Mouse (Mus musculus): ENCODE data around the gene Ccdc146. TPM values are rescaled to one million over a fixed set of nuclear protein-coding genes. Genes with fewer than 3 reads are reported as not detected.
"Not testable (repeated sequence)": the region's sequence is repeated elsewhere in the genome, so short reads cannot be mapped to it uniquely, and the experiment has no call there.

Ccdc146 gene
- polyA plus RNA-seq, 1 experiment from 2014 or later = 0.13 TPM

- H3K4me1 ChIP-seq (ENCODE audit: control insufficient read depth, low read depth, low read length) = no peaks in the 10 kb centered on the region
- WGBS (ENCODE audit: insufficient replicate concordance) = 72% methylated on average over 8 of the region's 8 CpGs
- H3K4me2 ChIP-seq (ENCODE audit: low read depth, low read length) = no peak overlapping the region
- H3K4me3 ChIP-seq (ENCODE audit: low read depth, low read length) = no peak overlapping the region
- ATAC-seq (ENCODE audit: low read depth) = no peak
- H3K9ac ChIP-seq (ENCODE audit: low read depth, low read length) = no peak overlapping the region
- no peaks in the 10 kb centered on the region for H3K9me3 ChIP-seq (replicated peaks; ENCODE audit: control insufficient read depth, low read length)
- no peak overlapping the region for H3K27ac ChIP-seq (ENCODE audit: low read length)
- no peaks in the 10 kb centered on the region for H3K36me3 ChIP-seq (ENCODE audit: control insufficient read depth, insufficient read depth)
- no peaks in the 10 kb centered on the region for H3K27me3 ChIP-seq (ENCODE audit: control insufficient read depth, insufficient read depth, low read depth, low read length)
These were observed 133.9 kb downstream of the Ccdc146 start for GRCm38 (mm10) chr5:21290594-21290993.

DNA sequence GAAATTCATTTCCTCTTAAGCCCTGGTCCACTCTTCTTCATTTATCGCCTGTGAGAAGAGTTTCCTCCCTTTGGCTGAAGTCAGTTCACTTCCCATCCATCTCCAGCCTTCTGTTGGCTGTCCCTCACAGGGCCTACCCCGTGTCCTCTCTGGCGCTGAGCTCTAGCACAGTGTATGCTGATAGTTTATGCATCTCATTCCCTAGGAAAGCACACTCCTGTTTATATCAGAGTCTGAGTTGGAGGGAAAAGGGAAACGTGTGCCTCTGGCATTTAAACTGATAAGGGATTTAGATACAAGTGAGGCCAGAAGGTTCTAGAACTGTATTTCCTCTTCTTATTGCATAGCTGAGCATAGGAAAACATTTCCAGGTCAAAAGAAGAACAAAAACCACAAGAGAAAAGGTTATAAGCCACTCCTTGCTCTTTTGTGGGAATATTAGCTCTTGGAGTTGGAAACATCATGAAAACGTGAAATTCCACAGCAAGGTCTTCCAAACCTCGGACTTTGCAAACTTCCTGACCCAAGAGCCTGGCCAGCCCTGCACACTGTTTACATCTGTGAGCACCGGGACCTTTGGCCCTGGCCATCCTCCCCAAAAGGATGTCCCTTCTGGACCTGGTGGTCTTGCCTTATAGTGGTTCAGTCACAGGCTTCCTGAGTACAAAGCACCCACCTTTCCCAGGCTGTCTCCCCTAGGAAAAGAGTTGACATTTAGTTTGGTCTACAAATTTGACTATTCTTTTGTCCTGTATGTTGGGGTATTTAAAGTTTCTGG lies 135.6 kb downstream of the Ccdc146 start:
- Histone ChIP-seq H3K4me1 (ENCODE audit: control insufficient read depth, low read depth, low read length) (no peaks in the 10 kb centered on the region), H3K4me3 (ENCODE audit: low read depth, low read length) (no peak overlapping the region), H3K4me2 (ENCODE audit: low read depth, low read length) (no peak overlapping the region), H3K27me3 (ENCODE audit: control insufficient read depth, insufficient read depth, low read depth, low read length) (no peaks in the 10 kb centered on the region), H3K27ac (ENCODE audit: low read length) (no peak overlapping the region), H3K9me3 (replicated peaks; ENCODE audit: control insufficient read depth, low read length) (no peaks in the 10 kb centered on the region), H3K9ac (ENCODE audit: low read depth, low read length) (no peak overlapping the region), H3K36me3 (ENCODE audit: control insufficient read depth, insufficient read depth) (no peaks in the 10 kb centered on the region)
- ATAC-seq (ENCODE audit: low read depth) = peak; percentile 35; the same call in 1 of the 2 replicates
- 43% methylated on average over 7 of the region's 7 CpGs for WGBS (ENCODE audit: insufficient replicate concordance)

DNA sequence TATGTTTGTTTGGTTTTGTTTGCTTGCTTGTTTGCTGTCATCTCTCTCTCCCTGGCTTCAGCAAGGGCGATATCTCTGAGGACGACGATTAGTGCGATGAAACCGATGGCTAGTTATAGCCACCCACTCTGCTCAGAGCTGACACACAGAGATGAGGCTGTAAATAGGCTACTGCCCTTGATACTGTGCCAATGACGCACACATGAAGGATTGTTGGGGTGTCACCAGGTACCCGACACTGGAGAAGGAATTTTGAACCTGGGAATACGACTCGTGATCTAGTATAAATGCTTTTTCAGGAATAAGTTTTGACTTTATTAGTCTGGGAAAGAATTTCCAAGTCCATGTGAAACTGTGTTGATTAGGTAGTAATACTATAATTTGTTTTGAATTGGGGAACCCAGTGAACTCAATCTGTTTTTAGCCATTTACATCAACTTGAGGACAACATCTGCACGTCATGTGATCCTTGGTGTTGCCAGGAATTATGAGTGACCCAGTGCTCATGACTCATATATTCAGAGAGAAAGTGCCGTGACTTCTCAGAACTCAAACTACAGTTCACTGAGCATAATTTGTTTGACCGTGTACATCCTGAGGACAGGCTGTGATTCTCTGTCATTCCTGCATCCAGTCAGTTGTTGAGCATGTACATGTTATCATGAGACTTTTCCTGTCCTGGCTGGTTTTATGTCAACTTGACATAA lies 141.0 kb downstream of the Ccdc146 start:
- no peak overlapping the region for H3K4me3 ChIP-seq (ENCODE audit: low read depth, low read length)
- no peaks in the 10 kb centered on the region for H3K36me3 ChIP-seq (ENCODE audit: control insufficient read depth, insufficient read depth)
- H3K4me2 ChIP-seq (ENCODE audit: low read depth, low read length) = no peak overlapping the region
- H3K27me3 ChIP-seq (ENCODE audit: control insufficient read depth, insufficient read depth, low read depth, low read length) = no peaks in the 10 kb centered on the region
- no peak overlapping the region for H3K27ac ChIP-seq (ENCODE audit: low read length)
- no peaks in the 10 kb centered on the region for H3K9me3 ChIP-seq (replicated peaks; ENCODE audit: control insufficient read depth, low read length)
- 74% methylated on average over 12 of the region's 12 CpGs for WGBS (ENCODE audit: insufficient replicate concordance)
- no peaks in the 10 kb centered on the region for H3K4me1 ChIP-seq (ENCODE audit: control insufficient read depth, low read depth, low read length)
- no peak for ATAC-seq (ENCODE audit: low read depth)
- H3K9ac ChIP-seq (ENCODE audit: low read depth, low read length) = no peak overlapping the region

DNA sequence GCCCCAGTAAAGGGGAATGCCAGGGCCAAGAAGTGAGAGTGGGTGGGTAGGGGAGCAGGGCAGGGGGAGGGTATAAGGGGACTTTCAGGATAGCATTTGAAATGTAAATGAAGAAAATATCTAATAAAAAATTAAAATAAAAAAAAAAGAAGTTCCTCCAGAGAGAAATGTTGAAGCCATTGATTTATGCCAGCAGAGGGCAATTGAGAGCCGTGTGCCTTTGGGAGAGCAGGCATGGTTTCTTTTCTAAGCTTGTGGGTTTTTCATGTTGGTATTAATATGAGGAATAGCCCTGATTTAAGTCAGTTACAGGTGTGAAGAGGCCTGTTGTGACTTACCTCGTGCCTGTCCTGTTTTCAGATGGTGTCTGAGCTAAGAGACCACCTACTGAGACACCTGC lies 146.8 kb downstream of the Ccdc146 start:
- not testable (repeated sequence) for H3K4me1 ChIP-seq (ENCODE audit: control insufficient read depth, low read depth, low read length); H3K36me3 ChIP-seq (ENCODE audit: control insufficient read depth, insufficient read depth); ATAC-seq (ENCODE audit: low read depth); H3K27ac ChIP-seq (ENCODE audit: low read length); H3K9ac ChIP-seq (ENCODE audit: low read depth, low read length); H3K27me3 ChIP-seq (ENCODE audit: control insufficient read depth, insufficient read depth, low read depth, low read length); H3K9me3 ChIP-seq (replicated peaks; ENCODE audit: control insufficient read depth, low read length); H3K4me2 ChIP-seq (ENCODE audit: low read depth, low read length); H3K4me3 ChIP-seq (ENCODE audit: low read depth, low read length)
- WGBS (ENCODE audit: insufficient replicate concordance) = 36% methylated on average over 2 of the region's 2 CpGs

GRCm38 (mm10) chr5:21271386-21272354 lies 152.8 kb downstream of the Ccdc146 start:
- WGBS (ENCODE audit: insufficient replicate concordance) = 45% methylated on average over 9 of the region's 9 CpGs
- H3K9me3 ChIP-seq (replicated peaks; ENCODE audit: control insufficient read depth, low read length) = no peaks in the 10 kb centered on the region
- no peaks in the 10 kb centered on the region for H3K4me1 ChIP-seq (ENCODE audit: control insufficient read depth, low read depth, low read length)
- H3K36me3 ChIP-seq (ENCODE audit: control insufficient read depth, insufficient read depth) = no peaks in the 10 kb centered on the region
- H3K4me3 ChIP-seq (ENCODE audit: low read depth, low read length) = no peak overlapping the region
- no peak for ATAC-seq (ENCODE audit: low read depth)
- H3K9ac ChIP-seq (ENCODE audit: low read depth, low read length) = no peak overlapping the region
- H3K27me3 ChIP-seq (ENCODE audit: control insufficient read depth, insufficient read depth, low read depth, low read length) = no peaks in the 10 kb centered on the region
- no peak overlapping the region for H3K27ac ChIP-seq (ENCODE audit: low read length)
- H3K4me2 ChIP-seq (ENCODE audit: low read depth, low read length) = no peak overlapping the region

- H3K9ac ChIP-seq (ENCODE audit: low read depth, low read length) = no peak overlapping the region
- no peak overlapping the region for H3K4me3 ChIP-seq (ENCODE audit: low read depth, low read length)
- no peaks in the 10 kb centered on the region for H3K36me3 ChIP-seq (ENCODE audit: control insufficient read depth, insufficient read depth)
- ATAC-seq (ENCODE audit: low read depth) = no peak
- H3K27ac ChIP-seq (ENCODE audit: low read length) = no peak overlapping the region
- H3K4me1 ChIP-seq (ENCODE audit: control insufficient read depth, low read depth, low read length) = no peaks in the 10 kb centered on the region
- no peaks in the 10 kb centered on the region for H3K9me3 ChIP-seq (replicated peaks; ENCODE audit: control insufficient read depth, low read length)
- no peak overlapping the region for H3K4me2 ChIP-seq (ENCODE audit: low read depth, low read length)
- no peaks in the 10 kb centered on the region for H3K27me3 ChIP-seq (ENCODE audit: control insufficient read depth, insufficient read depth, low read depth, low read length)
- 54% methylated on average over 4 of the region's 4 CpGs for WGBS (ENCODE audit: insufficient replicate concordance)
These were observed 153.7 kb downstream of the Ccdc146 start for GRCm38 (mm10) chr5:21270756-21271155.

DNA sequence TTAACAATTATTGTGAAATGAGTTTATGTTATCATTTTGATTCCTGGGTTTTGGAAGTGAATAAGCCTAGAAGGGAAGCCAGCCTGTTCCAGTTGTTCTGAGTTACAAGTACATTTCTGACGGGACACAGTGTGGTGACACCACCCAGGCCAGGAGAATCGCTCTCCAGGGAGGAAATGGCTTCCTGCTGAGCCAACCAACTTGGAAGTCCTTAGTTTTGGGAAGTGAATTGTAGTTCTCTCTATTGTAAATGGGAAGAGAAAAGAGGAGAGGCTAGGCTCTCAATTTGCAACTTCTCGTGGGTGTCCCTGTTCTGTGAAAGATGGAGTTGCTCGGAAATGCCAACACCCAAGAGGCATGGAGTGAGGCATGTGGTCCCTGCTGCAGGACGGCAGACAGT lies 155.0 kb downstream of the Ccdc146 start:
- Histone ChIP-seq H3K9ac (ENCODE audit: low read depth, low read length) (no peak overlapping the region), H3K4me2 (ENCODE audit: low read depth, low read length) (no peak overlapping the region), H3K4me1 (ENCODE audit: control insufficient read depth, low read depth, low read length) (no peaks in the 10 kb centered on the region), H3K36me3 (ENCODE audit: control insufficient read depth, insufficient read depth) (no peaks in the 10 kb centered on the region), H3K9me3 (replicated peaks; ENCODE audit: control insufficient read depth, low read length) (no peaks in the 10 kb centered on the region), H3K27ac (ENCODE audit: low read length) (no peak overlapping the region), H3K4me3 (ENCODE audit: low read depth, low read length) (no peak overlapping the region), H3K27me3 (ENCODE audit: control insufficient read depth, insufficient read depth, low read depth, low read length) (no peaks in the 10 kb centered on the region)
- ATAC-seq (ENCODE audit: low read depth) = no peak
- 53% methylated on average over 5 of the region's 5 CpGs for WGBS (ENCODE audit: insufficient replicate concordance)

- Histone ChIP-seq H3K27me3 (ENCODE audit: control insufficient read depth, insufficient read depth, low read depth, low read length) (no peaks in the 10 kb centered on the region), H3K27ac (ENCODE audit: low read length) (no peak overlapping the region), H3K36me3 (ENCODE audit: control insufficient read depth, insufficient read depth) (no peaks in the 10 kb centered on the region), H3K4me1 (ENCODE audit: control insufficient read depth, low read depth, low read length) (no peaks in the 10 kb centered on the region), H3K9me3 (replicated peaks; ENCODE audit: control insufficient read depth, low read length) (no peaks in the 10 kb centered on the region), H3K9ac (ENCODE audit: low read depth, low read length) (no peak overlapping the region), H3K4me3 (ENCODE audit: low read depth, low read length) (no peak overlapping the region), H3K4me2 (ENCODE audit: low read depth, low read length) (no peak overlapping the region)
- ATAC-seq (ENCODE audit: low read depth) = peak; percentile 92
- 54% methylated on average over 2 of the region's 2 CpGs for WGBS (ENCODE audit: insufficient replicate concordance)
These were observed 157.4 kb downstream of the Ccdc146 start for GRCm38 (mm10) chr5:21267090-21267489.

Data from liver, embryonic 16.5 days (tissue).